Mouse (Mus musculus): ENCODE measurements around the gene Parp9.
"Not testable (repeated sequence)": the region's sequence is repeated elsewhere in the genome, so short reads cannot be mapped to it uniquely, and the experiment has no call there.

The Parp9 gene

GRCm38 (mm10) chr16:35932179-35933055, 5.9 kb upstream of the Parp9 start:
- DNase-seq, result no peak

- no peak for DNase-seq
Observed at GRCm38 (mm10) chr16:35933181-35933580, 5.1 kb upstream of the Parp9 start.

DNA sequence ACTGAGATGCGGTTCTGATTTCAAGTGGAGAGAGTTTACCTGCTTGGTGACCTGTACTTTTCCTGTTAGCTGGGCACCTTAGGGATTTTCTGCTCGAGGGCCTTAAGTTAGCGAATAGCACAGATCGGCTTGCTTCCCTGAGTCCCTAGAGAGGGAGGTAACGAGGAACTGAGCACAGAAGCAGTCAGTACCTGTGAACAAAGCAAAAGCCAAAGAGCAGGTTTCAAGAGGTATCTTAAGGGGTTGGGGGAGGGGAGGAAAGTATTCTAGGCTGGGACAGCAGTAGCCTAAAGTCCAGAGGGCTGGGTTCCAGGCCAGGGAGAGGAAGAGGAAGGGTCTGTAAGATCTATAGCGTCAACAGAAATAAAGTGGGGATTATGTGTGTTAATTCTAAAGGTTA, 991 bp downstream of the Parp9 start:
- no peak for DNase-seq

GRCm38 (mm10) chr16:35939690-35940089, 1.4 kb downstream of the Parp9 start:
- DNase-seq, result peak; percentile 89 to 92

DNA sequence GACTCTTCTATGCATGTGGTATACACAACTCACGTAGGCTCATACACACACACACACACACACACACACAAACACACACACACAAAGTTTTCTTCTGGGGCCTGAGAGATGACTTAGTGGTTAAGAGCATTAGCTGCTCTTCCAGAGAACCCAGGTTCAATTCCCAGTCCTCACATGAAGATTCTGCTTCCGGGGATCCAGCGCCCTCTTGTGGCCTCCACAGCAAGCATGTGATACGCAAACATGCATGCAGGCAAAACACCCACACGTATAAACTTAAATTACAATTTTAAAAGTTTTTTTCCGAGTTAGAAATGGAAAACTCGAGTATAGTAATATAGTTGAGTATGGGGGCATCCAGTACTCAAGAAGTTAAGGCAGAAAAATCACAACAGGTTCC, 3.1 kb downstream of the Parp9 start:
- peak; percentile 58 to 62 for DNase-seq

GRCm38 (mm10) chr16:35949264-35949663, 11.0 kb downstream of the Parp9 start:
- no peak for DNase-seq

DNA sequence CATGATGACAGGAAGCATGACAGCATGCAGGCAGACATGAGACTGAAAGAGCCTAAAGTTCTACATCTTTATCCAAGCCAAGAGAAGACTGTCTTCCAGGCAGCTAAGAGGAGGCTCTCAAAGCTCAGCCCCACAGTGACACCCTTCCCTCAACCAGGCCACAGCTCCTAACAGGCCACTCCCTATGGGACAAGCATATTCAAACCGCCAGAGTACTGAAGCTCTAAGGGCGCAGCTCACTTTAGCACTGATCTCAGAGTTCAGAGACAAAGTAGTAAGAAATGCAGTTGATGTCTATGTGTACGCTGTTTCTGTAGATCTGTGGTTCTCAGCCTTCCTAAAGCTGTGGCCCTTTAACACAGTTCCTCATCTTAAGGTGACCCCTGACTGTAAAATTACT, 12.9 kb downstream of the Parp9 start:
- DNase-seq, result no peak

DNA sequence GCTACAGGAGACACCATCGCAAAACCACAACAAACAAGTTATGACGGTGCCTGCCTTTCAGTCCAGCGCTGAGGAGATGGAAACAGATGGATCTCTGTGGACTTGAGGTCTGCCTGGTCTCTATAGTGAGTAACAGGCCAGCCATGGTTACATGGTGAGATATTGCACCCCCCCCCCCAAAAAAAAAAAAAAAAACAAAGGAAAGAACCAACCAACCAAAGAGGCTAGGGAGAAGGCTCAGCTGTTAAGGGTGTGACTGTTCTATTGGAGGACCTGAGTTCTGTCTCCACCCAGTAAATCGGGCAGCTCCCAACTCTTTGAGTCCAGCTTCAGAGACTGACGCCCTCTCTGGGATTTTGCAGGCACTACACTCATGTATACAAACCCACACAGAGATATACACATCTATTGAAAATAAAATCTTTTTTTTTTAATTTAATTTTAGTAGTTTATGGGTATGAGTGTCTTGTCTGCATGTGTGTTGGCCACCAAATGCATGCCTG, 14.4 kb downstream of the Parp9 start:
- DNase-seq, result no peak

DNA sequence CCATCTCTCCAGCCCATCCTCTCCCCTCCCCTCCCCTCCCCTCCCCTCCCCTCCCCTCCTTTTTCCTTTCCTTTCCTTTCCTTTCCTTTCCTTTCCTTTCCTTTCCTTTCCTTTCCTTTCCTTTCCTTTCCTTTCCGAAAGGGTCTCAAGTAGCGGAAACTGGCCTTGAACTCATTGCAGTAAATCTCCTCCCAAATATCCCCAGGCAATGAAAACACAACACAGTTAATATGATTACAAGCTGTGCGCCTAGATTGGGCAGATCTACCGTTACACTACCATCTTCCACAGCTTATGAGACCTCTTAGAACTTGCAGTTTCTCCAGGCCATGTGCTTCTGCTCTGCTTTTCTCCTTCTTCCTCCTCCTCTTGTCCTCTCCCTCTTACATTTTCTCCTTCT, 27.7 kb downstream of the Parp9 start:
- DNase-seq, result not testable (repeated sequence)

GRCm38 (mm10) chr16:35966411-35967115, 28.3 kb downstream of the Parp9 start:
- no peak for DNase-seq

DNA sequence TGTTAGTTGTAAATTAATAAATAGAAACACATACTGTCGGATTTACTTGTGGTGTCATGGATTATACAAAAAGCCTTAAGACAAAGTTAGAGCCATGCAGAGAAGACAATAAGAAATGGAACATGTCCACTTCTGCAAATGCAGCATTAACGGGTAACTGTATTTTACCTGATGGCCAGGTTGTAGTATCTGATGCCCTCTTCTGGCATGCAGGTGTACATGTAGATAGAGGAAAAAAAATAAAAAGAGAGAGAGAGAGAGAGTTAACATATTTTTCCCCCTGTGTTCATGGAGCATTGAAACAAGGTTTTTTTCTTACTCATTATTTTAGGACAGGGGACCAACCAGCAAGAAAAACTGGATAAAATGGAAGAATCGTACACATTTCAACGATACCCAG, 29.0 kb downstream of the Parp9 start:
- no peak for DNase-seq

DNA sequence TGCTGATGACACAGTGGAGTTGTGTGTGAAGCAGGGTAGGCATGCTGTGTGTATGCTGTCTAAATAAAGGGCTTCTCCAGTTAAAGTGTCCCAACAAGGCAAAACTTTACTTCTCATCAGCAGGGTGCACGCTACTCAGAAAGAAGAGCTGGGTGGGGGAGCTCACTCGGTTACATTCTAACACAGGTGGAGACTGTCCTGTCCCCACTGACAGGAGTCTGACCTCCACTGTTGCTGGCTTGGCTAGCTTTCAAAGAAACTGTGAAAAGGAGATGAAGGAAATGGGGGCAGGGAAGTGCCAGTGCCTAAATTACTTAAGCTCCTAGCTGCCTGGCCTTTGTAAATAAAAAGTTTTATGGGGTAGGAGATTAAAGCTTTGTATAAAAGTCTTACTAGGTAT, 29.9 kb downstream of the Parp9 start:
- no peak for DNase-seq

DNA sequence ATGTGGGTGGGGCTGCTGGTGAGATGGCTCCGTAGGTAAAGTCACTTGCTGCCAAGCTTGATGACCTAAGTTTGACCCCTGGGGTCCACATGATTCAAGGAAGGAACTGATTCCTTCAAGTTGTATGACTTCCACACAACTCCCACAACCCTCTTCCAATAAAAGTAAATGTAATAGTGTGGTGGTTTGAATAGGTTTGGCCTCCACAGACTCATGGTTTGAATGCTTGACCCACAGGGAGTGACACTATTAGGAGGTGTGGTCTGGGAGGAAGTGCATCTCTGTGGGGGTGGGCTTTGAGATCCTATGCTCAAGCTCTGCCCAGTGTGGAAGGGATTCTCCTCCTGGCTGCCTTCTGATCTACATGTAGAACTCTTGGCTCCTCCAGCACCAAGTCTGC, 35.8 kb downstream of the Parp9 start:
- DNase-seq, result no peak

GRCm38 (mm10) chr16:35978450-35978849, 40.2 kb downstream of the Parp9 start, which contains the start of gene Kpna1:
Gene Kpna1 (plus strand): TSS chr16:35978750.
- not testable (repeated sequence) for DNase-seq

- peak; percentile 100 for DNase-seq
Observed at GRCm38 (mm10) chr16:35981363-35981821, 43.1 kb downstream of the Parp9 start.

DNA sequence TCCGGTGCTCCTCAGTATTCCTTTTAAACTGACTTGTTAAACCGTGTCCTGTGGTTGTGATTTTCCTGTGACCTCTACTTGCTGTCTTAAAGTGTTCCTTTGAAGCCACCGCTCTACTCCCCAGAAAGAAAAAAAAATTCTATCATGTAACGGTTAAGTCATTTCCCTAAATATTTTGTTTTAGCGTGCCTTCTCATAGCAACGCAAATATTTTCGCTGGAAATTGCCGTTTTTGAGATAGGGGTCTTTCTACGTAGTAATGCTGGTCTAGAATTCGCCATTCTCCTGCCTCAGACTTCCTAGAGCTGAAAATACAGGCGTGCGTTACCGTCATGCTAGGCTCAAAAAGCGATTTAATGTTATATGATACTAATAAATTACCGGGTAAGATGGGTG, 44.2 kb downstream of the Parp9 start:
- no peak for DNase-seq

DNA sequence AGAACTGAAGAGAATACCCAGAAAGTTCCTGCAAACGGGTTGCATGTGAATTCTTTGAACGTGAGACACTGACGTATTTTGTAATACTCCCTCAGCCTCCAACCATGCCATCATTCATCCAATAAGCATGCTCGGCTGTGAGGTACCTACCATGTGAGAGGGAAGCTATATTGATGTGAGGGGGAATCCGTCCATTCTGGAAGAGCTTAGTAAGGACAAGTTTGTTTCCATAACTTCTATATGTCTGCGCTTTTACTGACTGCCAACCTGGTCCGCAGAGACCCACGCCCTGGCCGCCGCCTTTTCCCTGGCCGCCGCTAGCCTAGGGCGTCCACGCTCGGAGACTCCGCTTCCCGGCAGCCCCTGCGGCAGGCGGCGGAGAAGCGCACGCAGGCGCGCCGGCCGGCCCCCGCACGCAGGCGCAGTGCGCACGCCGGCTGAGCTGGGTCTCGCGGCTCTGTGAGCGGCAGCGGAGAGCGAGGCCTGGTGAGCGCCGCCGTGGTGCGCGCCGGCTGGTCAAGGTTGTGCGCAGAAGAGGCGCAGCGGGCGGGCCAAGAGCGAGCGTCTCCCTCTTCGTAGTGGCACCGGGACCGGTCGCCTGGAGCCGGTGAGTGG, 44.7 kb downstream of the Parp9 start:
- DNase-seq, result peak; percentile 91 to 95

GRCm38 (mm10) chr16:35983517-35984101, 45.3 kb downstream of the Parp9 start:
- peak; percentile 82 to 85 for DNase-seq

GRCm38 (mm10) chr16:35984471-35984870, 46.2 kb downstream of the Parp9 start:
- no peak for DNase-seq

DNA sequence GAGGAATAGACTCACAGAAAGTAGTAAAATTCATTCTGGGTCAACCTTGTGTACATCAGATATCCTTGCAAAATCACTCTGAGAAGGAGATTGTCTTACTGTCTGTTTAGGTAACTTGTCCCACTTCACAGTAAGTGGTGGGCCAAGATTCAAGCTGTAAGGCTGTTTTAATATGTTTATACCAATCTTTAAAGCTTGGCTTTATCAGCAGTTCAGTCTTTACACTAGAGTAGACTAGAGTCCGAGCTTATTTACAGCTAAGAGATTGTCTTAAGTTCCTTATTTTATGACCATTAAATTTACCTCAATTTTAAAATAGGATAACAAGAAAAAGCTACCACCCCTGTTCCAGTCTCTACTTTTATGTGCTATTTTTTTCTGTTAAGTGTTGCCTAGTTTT, 49.7 kb downstream of the Parp9 start:
- no peak for DNase-seq

GRCm38 (mm10) chr16:35992391-35992790, 54.1 kb downstream of the Parp9 start:
- no peak for DNase-seq

DNA sequence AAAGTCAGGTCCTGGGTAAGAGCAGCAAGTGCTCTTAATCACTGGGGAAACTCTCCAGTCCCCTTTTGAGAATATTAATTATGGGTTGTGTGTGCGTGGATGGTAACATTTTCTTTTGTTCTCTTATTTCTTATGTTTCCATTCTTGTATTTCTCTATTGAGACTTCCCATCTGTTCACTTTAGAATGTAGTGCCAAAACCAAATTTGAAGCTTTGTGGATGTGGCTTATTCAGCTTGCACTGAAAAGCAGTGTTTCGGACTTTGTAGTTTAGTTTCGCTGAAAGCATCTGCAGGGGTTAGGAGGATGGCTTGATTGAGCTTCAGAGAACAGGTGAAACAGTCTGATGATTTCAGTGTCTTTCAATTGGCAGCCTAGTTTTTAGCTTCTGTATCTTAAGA, 55.0 kb downstream of the Parp9 start:
- DNase-seq, result no peak

DNA sequence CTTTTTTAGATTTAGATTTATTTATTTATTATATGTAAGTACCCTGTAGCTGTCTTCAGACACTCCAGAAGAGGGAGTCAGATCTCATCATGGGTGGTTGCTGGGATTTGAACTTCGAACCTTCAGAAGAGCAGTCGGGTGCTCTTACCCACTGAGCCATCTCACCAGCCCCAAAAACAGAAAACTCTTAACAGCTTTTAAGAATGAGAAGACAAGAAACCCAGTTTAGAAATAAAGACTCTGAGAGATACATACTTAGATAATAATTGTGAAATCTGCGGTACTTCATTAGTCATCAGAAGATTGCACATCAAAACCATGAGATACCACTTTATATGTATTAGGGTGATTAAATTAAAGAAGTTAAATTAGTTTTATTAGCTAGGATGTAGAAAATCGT, 60.6 kb downstream of the Parp9 start:
- not testable (repeated sequence) for DNase-seq

Data from B cell, adult 2 months (primary cell).